Mouse (Mus musculus) intestine, embryonic 15.5 days (tissue): ENCODE data around the gene Slc9a3r1. TPM values are rescaled to one million over a fixed set of nuclear protein-coding genes. Genes with fewer than 3 reads are reported as not detected.

Experiments
- ATAC-seq: fragments of 200-750 bp; cut with Nextera tagmentation; 2 replicates; pipeline ENCODE4 v1.8.0; 2017; ENCODE audit warnings: moderate TSS enrichment, moderate library complexity
- H3K27ac ChIP-seq: fragments of 300-500 bp; sonication (generic); 2 replicates; pipeline ENCODE4 v1.5.1; 2015; ENCODE audit warnings: mild to moderate bottlenecking, inconsistent platforms
- H3K27me3 ChIP-seq: fragments of 300-500 bp; sonication (generic); replicated peaks from 2 replicates; pipeline ENCODE4 v1.6.1; 2015; ENCODE audit warnings: inconsistent platforms
- H3K36me3 ChIP-seq: fragments of 300-500 bp; sonication (generic); 2 replicates; pipeline ENCODE4 v1.6.1; 2015; ENCODE audit warnings: inconsistent platforms
- H3K4me1 ChIP-seq: fragments of 300-500 bp; sonication (generic); replicated peaks from 2 replicates; pipeline ENCODE4 v1.6.1; 2015; ENCODE audit warnings: inconsistent platforms
- H3K4me2 ChIP-seq: fragments of 300-500 bp; sonication (generic); replicated peaks from 2 replicates; pipeline ENCODE4 v1.6.1; 2015; ENCODE audit warnings: mild to moderate bottlenecking, inconsistent platforms
- H3K4me3 ChIP-seq: fragments of 300-500 bp; sonication (generic); replicated peaks from 2 replicates; pipeline ENCODE4 v1.5.1; 2015; ENCODE audit warnings: inconsistent platforms
- H3K9ac ChIP-seq: fragments of 300-500 bp; sonication (generic); 2 replicates; pipeline ENCODE4 v1.6.1; 2015; ENCODE audit warnings: inconsistent platforms
- H3K9me3 ChIP-seq: fragments of 300-500 bp; sonication (generic); 2 replicates; pipeline ENCODE4 v1.6.1; 2016; ENCODE audit warnings: inconsistent platforms
- WGBS: fragments of 180-500 bp; shearing (Covaris S2); methylation state at CpG from one replicate; pipeline ENCODE4 v1.1.7; 2015; 5-methylcytosine and 5-hydroxymethylcytosine counted together
- polyA plus RNA-seq: library from polyadenylated mRNA; unstranded; fragments of >200 nt; fragmentation: Nextera tagmentation; extraction: Ambion mirVana; gene quantifications from 2 replicates; pipeline ENCODE4 v1.2.1, GENCODE M21; 2015

Slc9a3r1 gene
- polyA plus RNA-seq, 1 experiment from 2014 or later: 252 TPM

DNA sequence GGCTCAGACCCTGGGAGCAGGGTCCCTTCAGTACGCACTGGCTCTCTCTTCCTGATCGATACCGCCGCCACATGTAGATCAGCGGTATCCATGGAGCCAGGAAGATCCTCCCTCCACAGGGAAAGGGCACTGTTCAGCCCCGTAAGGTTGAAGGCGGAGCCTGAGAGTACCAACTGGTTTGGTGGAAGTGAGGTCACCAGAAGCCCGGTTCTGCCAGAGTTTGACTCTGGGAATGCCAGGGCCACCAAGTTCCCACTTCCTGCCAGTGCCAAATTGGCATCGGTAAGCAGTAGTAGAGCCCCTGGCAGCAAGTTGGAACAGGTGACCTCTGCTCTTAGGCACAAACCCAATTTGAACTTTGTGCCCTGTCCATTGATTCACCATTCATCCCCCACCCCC is 1.8 kb downstream of the Slc9a3r1 start:
- Histone ChIP-seq H3K9me3 (no peaks in the 10 kb centered on the region), H3K4me1 (peaks cover 44% of the 10 kb centered on the region), H3K4me3 (peak overlapping the region; percentile 70), H3K27me3 (no peaks in the 10 kb centered on the region), H3K9ac (peak overlapping the region; percentile 71), H3K4me2 (peak overlapping the region; percentile 84), H3K27ac (peak overlapping the region; percentile 82), H3K36me3 (no peaks in the 10 kb centered on the region)
- 5% methylated on average over 9 of the region's 9 CpGs for WGBS
- peak; percentile 50 for ATAC-seq

DNA sequence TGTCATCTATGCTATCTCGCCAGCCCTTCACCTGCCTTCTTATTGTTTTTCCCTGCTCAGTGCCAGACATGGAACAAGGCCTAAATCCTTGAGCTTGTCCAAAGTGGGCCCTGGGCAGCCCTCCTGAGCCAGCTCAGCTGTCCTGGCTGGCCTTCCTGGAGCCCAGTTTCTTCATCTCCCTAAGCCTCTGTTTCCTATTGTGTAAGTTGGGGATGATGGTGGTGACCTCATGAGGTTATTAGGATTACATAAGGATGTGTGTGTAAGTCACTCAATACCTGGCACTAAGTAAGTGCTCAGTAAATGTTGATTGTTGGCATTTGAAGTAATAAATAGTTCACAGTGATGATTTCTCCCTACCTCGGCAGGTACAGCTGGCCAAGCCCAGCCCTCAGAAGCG is 3.6 kb downstream of the Slc9a3r1 start:
- 66% methylated on average over 3 of the region's 3 CpGs for WGBS
- no peak for ATAC-seq
- H3K27me3 ChIP-seq: no peaks in the 10 kb centered on the region
- H3K9ac ChIP-seq: no peak overlapping the region
- H3K36me3 ChIP-seq: no peaks in the 10 kb centered on the region
- H3K4me3 ChIP-seq: no peak overlapping the region
- H3K9me3 ChIP-seq: no peaks in the 10 kb centered on the region
- peaks cover 49% of the 10 kb centered on the region for H3K4me1 ChIP-seq
- peak overlapping the region; percentile 84; the same call in 1 of the 2 replicates for H3K4me2 ChIP-seq
- no peak overlapping the region for H3K27ac ChIP-seq

DNA sequence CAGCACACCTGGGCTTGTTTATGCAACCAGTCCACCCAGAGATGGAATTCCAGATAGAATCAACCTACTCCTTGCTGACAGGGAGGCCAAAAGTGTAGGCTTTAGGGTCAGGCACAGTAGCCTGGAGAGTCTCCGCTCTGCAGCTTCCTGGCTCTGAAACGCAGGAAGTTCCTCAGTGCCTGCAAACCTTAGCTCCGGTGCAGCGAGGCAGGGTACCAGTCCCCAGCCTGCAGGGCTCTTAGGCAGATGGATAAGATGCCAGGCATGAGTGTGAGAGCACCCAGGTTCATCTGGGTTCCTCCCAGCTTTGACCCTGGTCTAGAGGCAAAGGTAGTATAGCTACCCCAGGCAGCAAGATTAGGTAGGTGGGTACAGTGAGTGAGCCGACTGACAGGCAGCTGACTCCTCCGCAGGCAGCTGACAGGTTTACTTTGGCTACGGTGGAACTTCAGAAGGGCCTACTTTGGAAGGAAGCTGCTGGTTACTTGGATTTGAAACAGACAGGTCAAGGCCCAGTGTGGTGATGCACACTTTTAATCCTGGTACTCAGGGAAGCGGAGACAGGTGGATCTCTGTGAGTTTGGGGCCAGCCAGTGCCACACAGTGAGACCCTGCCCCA is 4.6 kb downstream of the Slc9a3r1 start:
- Histone ChIP-seq H3K27ac (0 out of 2 replicates have a peak overlapping the region, but pooled peaks have one; percentile 14), H3K4me3 (no peak overlapping the region), H3K36me3 (no peaks in the 10 kb centered on the region), H3K4me1 (peaks cover 49% of the 10 kb centered on the region), H3K9ac (no peak overlapping the region), H3K4me2 (peak overlapping the region; percentile 25; the same call in 1 of the 2 replicates), H3K27me3 (no peaks in the 10 kb centered on the region), H3K9me3 (no peaks in the 10 kb centered on the region)
- WGBS: 66% methylated on average over 8 of the region's 8 CpGs
- no peak for ATAC-seq

DNA sequence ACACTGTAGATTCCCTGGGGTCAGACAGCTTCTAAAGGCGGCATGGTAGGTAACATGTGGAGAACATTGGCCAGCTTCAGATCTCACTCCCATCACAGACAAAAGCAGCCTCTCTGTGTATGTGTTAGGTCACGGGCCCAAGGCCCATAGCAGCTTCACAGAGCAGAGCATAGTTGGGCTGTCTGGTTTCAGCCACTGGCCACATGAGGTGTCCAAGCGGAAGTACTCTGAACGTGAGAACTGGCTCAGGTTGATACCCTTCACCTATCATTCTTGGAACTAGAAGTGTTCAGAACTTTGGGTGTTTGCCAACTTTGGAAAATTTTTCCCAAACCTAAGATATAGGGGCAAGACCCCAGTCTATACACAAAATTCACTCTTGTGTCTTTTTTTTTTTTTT is 6.3 kb downstream of the Slc9a3r1 start:
- H3K4me1 ChIP-seq: peaks cover 60% of the 10 kb centered on the region
- 86% methylated on average over 4 of the region's 4 CpGs for WGBS
- H3K27ac ChIP-seq: no peak overlapping the region
- H3K9ac ChIP-seq: no peak overlapping the region
- no peaks in the 10 kb centered on the region for H3K9me3 ChIP-seq
- no peak overlapping the region for H3K4me3 ChIP-seq
- no peaks in the 10 kb centered on the region for H3K27me3 ChIP-seq
- no peak for ATAC-seq
- no peak overlapping the region for H3K4me2 ChIP-seq
- H3K36me3 ChIP-seq: no peaks in the 10 kb centered on the region

DNA sequence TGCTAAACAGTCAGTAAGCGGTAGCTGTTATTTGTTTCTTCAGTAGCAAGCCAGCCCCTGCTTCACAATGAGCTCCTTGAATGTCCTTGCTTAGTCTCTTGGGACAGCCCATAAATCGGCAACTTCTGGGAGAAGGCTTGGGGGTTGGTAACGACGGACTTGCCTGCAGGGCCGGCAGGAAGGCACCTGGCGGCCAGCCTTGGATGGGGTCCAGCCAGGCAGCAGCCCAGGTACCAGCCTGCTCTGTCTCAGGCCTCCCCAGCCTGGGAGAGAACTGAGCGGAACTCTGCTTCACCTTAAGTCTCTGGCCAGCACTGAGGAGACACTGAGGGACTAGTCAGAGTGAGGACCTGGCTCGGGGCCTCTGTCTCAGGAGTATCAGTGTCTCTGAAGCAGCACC is 8.0 kb downstream of the Slc9a3r1 start:
- Histone ChIP-seq H3K27me3 (no peaks in the 10 kb centered on the region), H3K4me2 (no peak overlapping the region; the same call in 1 of the 2 replicates), H3K27ac (no peak overlapping the region), H3K4me3 (no peak overlapping the region), H3K9ac (no peak overlapping the region), H3K36me3 (no peaks in the 10 kb centered on the region), H3K4me1 (peaks cover 65% of the 10 kb centered on the region), H3K9me3 (no peaks in the 10 kb centered on the region)
- WGBS: 38% methylated on average over 8 of the region's 8 CpGs
- no peak for ATAC-seq

DNA sequence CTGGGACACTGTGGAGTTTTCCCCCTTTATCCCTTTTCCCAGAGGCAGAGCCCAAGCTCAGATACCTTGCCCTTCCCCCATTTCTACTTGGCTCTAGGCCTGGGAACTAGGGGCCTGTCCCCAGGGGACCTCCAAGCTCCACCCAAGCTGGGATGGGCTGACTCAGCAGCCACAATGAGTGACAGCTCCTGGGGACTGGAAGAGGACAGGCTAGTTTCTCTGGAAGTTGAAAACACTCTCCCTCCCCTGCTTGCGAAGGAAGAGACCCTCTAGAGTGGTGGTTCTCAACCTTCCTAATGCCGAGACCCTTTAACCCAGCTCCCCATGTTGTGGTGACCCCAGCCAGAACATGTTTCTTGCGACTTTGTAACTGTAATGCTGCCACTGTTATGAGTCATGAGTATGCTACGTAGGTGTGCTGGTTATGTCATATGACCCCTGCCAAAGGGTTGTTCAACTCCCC is 9.7 kb downstream of the Slc9a3r1 start:
- Histone ChIP-seq H3K27me3 (no peaks in the 10 kb centered on the region), H3K9me3 (no peaks in the 10 kb centered on the region), H3K4me2 (peak overlapping the region; percentile 50), H3K27ac (0 out of 2 replicates have a peak overlapping the region, but pooled peaks have one; percentile 2), H3K4me3 (no peak overlapping the region), H3K9ac (no peak overlapping the region), H3K4me1 (peaks cover 69% of the 10 kb centered on the region), H3K36me3 (no peaks in the 10 kb centered on the region)
- WGBS: 38% methylated on average over 4 of the region's 4 CpGs
- ATAC-seq: peak; percentile 62

DNA sequence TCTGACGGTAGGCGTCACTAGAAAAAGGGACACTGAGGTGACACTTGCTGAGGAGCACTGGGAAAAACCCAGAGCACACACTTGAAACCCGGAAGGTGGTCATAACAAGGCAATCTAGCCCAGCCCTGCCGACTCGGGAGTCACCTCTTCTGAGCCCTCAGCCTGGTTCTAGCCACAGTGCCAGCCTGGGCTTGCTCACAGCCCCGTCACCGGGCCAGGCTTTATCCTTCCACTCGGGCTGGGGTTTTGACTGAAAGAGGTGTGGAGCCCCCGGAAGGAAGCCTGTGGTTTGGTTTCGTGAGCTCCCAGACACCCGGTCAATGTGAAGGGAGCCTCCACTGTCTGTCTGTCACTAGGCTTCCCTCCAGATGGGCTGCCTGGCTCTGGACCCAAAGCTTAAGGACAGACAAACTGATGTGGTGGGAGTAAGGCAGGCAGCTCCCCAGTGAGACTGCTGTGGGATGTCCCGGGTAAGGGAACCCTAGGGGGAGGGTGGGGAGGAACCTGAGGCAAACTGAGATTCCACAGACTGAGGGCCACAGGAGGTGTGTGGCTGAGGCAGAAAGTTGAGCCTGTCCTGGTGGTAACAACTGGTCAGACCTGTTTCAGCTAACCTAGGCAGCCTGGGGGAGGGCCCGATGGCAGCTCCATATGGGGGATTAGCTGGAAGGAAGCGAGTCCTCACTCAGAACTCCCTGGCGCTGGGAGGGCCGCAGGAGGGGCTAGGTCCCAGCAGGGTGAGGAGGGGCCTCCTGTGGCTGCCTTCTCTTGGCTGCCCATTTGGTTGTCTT is 10.6 kb downstream of the Slc9a3r1 start:
- Histone ChIP-seq H3K4me3 (peak overlapping the region; percentile 9; the same call in 1 of the 2 replicates), H3K36me3 (no peaks in the 10 kb centered on the region), H3K9ac (no peak overlapping the region), H3K9me3 (no peaks in the 10 kb centered on the region), H3K27ac (peak overlapping the region; percentile 66), H3K27me3 (no peaks in the 10 kb centered on the region), H3K4me1 (peaks cover 76% of the 10 kb centered on the region), H3K4me2 (peak overlapping the region; percentile 50)
- WGBS: 19% methylated on average over 16 of the region's 16 CpGs
- ATAC-seq: peak; percentile 31

DNA sequence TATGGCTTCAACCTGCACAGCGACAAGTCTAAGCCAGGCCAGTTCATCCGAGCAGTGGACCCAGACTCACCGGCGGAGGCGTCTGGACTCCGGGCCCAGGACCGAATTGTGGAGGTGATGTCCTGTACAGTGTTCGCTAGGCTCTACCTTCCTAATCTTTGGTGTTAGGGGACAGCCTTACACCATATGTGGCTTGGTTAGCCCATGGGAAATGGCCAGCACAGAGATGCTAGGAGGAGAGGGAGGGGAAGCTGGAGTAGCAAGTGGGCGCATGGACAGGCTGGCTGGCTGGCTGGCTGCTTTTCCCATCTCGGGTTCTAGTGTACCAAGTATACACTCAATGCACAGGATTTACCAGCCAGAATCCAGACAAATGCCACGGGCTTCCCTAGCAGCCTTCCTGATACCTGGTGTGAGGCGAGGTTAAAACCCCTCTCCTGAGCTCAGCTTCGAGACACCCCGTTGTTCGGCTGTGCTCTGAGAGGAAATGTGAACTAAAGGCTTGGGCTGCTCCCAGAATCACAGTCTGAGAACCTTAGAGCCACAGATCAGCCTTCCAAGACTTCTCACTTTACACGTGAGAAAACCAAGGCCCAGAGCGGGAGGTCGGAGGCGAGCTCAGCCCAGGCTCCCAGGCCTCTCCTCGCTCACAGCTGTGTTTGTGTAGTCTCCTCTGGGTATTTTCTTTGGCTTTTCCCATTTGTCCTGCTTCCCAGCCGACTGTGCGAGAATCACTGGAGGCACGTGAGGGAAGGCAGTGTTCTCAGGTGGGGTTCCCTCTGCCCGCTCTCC is 13.5 kb downstream of the Slc9a3r1 start:
- no peaks in the 10 kb centered on the region for H3K9me3 ChIP-seq
- no peak for ATAC-seq
- no peaks in the 10 kb centered on the region for H3K27me3 ChIP-seq
- WGBS: 57% methylated on average over 24 of the region's 24 CpGs
- H3K9ac ChIP-seq: no peak overlapping the region
- H3K27ac ChIP-seq: peak overlapping the region; percentile 86
- peak overlapping the region; percentile 61 for H3K4me2 ChIP-seq
- no peaks in the 10 kb centered on the region for H3K36me3 ChIP-seq
- peaks cover 84% of the 10 kb centered on the region for H3K4me1 ChIP-seq
- no peak overlapping the region for H3K4me3 ChIP-seq

DNA sequence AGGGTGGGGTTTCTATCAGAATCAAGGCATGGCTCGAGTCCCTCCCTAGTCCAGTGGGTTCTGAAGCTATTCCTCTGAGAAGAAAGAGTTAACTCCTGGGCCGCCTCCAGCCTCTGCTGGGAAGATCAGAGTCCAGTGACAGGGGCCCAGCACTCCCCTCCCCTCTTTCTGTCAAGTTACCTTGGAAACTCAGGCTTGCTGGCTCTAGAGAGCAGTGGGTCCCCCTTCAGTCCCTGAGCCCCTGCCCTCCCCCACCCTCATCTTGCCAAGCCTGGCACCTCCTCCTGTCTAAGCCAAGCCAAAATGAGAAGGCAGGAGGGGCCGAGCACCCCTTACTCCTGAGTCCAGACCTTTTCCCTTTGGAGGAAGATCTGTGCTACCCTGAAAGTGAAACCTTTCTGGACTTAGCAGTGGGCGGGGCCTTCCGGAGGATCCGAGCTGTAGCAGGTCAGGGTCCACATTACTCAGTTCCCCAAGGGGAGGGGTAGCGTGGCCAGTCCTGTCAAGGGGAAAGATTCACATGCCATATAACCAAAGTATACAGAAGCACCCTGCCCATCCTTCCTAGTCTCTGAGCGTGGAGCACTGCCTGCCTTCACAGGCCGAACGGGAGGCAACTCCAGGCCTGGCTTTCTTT is 14.5 kb downstream of the Slc9a3r1 start:
- H3K9ac ChIP-seq: 0 out of 2 replicates have a peak overlapping the region, but pooled peaks have one; percentile 3
- no peaks in the 10 kb centered on the region for H3K36me3 ChIP-seq
- H3K27ac ChIP-seq: peak overlapping the region; percentile 86
- H3K9me3 ChIP-seq: no peaks in the 10 kb centered on the region
- ATAC-seq: peak; percentile 85
- H3K4me3 ChIP-seq: peak overlapping the region; percentile 25; the same call in 1 of the 2 replicates
- H3K4me1 ChIP-seq: peaks cover 77% of the 10 kb centered on the region
- no peaks in the 10 kb centered on the region for H3K27me3 ChIP-seq
- H3K4me2 ChIP-seq: peak overlapping the region; percentile 61
- WGBS: 9% methylated on average over 10 of the region's 10 CpGs

DNA sequence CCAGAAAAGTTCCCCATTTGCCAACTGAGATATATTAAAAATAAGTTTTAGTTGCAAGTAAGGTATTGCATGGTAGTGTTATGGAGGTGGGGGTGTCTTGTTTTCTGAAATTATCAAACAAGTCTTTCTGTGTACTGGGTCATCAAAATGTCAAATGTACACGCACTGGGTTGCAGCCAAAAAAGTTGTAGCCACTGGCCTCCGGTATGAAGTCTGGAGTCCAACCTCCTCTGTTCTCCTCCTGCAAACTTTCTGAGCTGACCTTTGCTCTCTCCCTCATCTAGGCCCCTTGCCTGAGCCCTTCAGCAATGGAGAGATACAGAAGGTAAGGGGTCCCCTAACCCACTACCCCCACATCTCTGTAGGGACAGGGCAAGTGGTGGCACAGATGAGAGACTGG is 15.6 kb downstream of the Slc9a3r1 start:
- Histone ChIP-seq H3K4me2 (no peak overlapping the region), H3K4me1 (peaks cover 66% of the 10 kb centered on the region), H3K9ac (no peak overlapping the region), H3K27ac (0 out of 2 replicates have a peak overlapping the region, but pooled peaks have one; percentile 1), H3K36me3 (no peaks in the 10 kb centered on the region), H3K27me3 (no peaks in the 10 kb centered on the region), H3K4me3 (no peak overlapping the region), H3K9me3 (no peaks in the 10 kb centered on the region)
- no peak for ATAC-seq
- WGBS: 48% methylated on average over 2 of the region's 2 CpGs

DNA sequence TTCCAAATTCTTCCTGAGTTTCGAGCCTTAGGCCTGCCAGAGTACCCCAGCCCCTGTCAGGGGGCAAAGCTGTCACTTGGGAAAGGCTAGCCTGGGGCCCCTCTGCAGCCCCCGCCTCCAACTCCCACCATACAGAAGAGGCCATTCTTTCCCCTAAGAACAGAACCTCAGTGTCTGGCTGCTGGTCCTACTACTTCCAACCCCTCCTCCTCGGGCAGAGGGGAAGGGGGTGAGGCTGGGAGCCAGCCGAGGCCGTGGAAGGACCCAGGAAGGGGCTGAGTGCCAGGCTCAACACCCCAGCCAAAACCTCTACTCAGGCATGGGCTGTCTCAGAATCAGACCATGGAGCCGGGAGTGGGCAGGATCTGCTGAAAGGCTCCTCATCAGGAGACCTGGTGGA is 16.1 kb downstream of the Slc9a3r1 start:
- Histone ChIP-seq H3K4me2 (no peak overlapping the region), H3K9me3 (no peaks in the 10 kb centered on the region), H3K36me3 (no peaks in the 10 kb centered on the region), H3K27ac (peak overlapping the region; percentile 1; the same call in 1 of the 2 replicates), H3K9ac (no peak overlapping the region), H3K4me3 (no peak overlapping the region), H3K27me3 (no peaks in the 10 kb centered on the region), H3K4me1 (peaks cover 61% of the 10 kb centered on the region)
- ATAC-seq: no peak
- WGBS: 56% methylated on average over 6 of the region's 6 CpGs
